Mouse (Mus musculus): ENCODE measurements around the gene Hoxa7.

GRCm38 (mm10) chr6:52233546-52234427, 12.1 kb upstream of the Hoxa7 start:
- TF ChIP-seq ZC3H11A (IDR thresholded peaks at IDR 0.05; ENCODE audit: borderline replicate concordance, low read depth, low read length), result no peak
- TF ChIP-seq HCFC1 (IDR thresholded peaks at IDR 0.05; ENCODE audit: borderline replicate concordance, insufficient read depth, low read length), result no peak
- no peak for TF ChIP-seq ZNF384 (IDR thresholded peaks at IDR 0.05; ENCODE audit: low read depth, low read length)
- TF ChIP-seq MAFK (IDR thresholded peaks at IDR 0.05; ENCODE audit: insufficient read depth, low read depth, low read length), result no peak
- TF ChIP-seq CHD2 (IDR thresholded peaks at IDR 0.05; ENCODE audit: low read depth, low read length), result no peak

All from ES-E14 (cell line).